Mouse (Mus musculus): ENCODE results near the gene Cdh3.
A peak's percentile ranks its signal among the peaks of the same experiment; 100 is the strongest.

Gene Cdh3

DNA sequence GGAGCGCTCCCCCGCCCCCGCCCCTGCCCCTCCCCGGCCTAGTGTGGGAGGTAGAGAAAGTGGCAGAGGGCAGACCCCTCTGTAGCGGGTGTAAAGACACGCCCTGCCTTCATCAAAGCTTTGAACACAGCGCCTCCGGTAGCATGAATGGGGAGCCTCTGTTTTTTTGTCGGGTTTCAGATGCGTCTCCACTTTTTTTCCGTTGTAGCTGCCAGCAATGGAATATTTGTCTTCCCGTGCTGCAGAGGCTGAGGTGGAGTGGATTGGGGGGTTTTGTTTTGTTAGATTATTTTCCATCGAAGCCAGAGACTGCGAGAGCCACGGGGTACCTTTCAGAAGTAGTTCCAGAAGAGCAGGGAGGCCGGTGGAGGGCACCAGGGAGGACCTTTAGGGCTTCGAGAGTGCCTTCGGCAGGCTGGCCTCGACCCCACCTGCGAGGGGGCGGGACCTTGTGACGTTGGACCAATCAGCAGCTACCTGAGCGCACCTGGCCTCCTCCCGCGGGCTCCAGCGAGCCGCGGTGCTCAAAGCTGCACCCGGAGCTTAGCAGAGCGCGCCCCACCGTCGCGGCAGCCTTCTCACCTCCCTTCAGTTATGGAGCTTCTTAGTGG, at the start of gene Cdh3:
Gene Cdh3 (plus strand): TSS at position 527 of the 611 bp plus-strand sequence.
- DNase-seq = no peak

DNA sequence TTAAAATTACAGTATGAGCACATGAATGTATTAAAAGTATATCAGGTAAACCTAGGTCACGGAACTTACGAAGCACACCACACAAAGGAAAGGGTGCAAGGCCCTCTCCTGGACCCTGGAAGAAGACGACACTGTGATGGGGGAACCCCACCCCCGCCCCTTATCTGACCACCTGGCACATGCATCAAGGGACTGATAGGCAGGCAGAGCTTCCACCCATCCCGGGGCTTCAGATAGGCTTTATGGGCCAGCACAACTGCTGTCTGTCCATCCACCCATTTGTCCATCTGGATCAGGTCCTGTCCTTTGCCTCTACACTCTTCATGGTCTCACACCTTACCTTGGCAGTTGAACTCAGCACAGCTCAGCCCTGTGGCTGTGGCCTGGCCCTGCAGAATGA, 48.6 kb upstream of the Cdh3 start:
- DNase-seq = no peak

DNA sequence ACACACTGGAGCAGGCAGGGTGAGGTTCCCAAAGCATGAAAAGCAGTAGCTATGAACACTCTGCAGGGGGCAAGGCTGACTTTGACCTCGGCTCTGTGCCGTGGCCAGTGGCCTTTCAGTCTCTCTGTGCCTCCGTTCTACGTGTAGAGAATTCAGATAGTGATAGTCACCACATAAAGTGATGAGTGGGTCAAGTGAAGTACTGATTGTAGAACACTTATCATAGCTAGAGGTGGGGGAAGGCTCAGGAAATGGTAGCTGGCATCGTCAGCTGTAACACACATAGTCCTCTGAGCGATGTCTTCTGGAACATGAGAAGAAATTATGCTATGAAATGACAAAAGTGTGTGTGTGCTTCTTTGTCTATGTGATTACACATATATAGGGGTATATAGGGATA, 46.9 kb upstream of the Cdh3 start:
- DNase-seq = no peak

DNA sequence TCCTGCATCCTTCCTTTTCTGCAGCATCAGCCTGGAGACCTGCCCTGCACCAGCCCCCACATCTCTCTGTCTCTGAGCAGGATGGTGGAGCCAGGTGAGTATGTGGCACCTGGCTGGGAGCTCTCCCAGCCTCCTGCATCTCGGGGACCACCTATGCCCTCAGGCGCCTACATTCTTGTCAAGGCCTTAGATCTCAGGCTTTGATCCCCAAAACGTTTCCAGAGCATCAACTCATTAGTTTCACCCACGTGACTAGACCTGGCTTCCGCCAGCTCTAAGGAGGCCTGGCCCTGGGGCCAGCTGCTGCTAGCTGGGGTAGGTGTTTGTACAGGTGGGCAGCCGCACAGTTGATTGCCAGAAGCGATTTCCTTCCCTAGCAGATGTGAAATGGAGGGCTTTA, 41.2 kb upstream of the Cdh3 start:
- DNase-seq = no peak

DNA sequence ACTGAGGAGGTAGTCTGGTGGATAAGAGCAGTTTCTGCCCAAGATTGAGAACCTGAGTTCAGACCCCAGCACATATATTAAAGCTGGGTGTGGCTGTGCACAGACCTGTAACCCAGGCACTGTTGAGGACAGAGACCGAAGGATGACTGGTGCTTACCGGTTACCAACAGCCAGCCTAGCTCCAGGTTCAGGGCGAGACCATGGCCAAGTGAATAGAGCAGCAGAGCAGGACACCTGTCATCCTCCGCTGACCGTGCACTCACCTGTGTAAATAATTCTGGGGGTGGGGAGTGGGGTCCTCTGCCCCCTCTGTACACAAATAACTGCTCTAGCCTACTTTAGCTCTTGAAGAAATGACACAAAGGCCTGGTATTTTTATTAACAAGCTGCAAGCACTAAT, 36.7 kb upstream of the Cdh3 start:
- no peak for DNase-seq

DNA sequence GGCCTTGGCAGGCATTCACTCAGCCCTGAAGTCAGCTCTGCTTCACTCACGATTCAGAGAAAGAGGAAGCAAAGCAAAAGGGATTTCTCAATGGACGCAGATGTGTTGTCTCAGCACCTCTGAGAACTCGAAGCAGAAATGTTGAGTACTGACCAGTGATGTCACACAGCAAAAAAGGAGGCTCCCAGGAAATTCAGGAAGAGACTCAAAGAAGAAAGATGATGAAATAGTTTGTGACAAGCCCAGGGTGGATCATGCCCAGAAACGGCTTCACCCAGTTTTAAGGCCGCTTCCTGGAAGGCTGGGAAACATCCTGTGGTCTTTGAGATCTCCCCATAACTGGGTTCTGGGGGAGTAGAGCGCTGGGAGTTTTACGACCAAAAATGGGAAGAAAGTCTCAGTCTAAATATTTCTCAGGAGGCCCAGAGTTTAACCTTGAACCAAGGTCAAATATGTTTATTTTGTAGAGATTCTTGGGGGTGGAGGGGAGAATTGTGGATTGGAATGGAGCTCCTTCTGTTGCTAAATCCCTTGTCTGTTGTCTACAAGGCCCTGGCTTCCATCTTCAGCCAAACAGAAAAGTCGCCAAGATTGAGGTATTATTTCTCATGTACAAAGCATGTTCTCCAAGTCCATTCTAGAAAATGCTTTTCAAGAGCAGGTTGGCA, 10.5 kb upstream of the Cdh3 start, which contains the start of gene 6030452D12Rik:
Gene 6030452D12Rik (plus strand): TSS at position 505 of the 668 bp plus-strand sequence.
- no peak for DNase-seq

DNA sequence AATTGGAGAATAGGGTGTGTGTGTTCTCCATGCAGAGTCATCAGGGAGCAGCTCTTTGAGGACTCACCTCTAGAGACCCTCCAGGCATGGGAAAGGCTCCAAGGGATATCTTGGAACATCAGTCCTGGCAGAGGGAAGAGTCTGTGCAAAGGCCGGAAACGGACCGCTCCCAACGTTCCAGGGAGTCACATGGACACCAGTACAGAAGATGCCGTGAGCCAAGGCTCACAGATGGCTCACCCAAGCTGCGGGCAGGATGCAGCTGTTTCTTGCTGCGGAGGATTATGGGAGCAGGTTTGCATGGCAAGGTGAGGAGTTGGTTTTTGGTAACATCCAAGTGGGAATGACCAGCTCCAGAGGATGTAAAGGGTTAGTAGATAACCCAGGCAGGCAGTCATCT, 6.5 kb upstream of the Cdh3 start:
- DNase-seq = no peak

DNA sequence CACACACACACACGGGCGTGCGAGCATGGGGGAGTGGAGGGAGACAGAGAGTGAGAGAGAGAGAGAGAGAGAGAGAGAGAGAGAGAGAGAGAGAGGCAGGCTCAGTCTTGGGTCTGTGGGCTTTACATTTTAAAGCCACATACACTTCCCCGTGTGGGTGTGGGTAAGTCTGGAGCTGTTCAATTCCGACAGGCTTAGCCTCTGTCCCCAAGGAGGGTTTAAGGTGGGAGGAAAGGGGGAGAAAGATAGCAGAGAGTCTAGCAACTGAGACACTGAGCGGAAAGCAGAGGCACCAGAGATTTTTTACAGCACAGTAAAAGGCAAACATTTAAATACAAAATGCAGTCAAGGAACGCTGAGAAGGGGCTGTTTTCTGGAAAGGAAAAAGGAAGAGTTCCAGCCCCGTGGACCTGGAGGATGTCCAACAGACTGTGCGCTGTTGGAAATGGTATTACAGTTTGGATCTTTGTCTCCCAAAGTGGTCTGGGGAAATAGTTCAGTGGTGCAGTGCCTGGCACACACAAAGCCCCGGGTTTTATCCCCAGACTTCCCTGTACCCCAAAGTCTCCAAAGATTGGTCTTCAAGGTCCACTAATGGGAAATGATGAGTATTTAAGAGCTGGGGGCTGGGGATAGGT, 5.2 kb upstream of the Cdh3 start:
- no peak for DNase-seq

DNA sequence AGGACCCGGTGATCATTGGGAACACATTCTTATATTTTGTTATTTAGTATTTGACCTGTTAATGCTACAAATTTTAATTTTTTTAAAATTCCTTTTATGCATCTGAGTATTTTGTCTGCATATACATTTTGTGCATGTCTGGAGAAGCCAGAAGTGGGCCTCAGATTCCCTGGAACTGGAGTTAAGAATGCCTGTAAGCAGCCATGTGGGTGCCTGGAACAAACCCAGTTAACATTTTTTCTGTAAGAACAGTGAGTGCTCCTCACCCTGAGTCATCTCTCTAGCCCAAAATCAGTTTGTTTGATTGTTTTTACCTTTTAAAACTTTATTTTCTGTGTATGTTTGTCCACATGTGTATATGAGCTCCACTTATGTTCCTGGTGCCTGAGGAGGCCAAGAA, 4.6 kb upstream of the Cdh3 start:
- DNase-seq = no peak

DNA sequence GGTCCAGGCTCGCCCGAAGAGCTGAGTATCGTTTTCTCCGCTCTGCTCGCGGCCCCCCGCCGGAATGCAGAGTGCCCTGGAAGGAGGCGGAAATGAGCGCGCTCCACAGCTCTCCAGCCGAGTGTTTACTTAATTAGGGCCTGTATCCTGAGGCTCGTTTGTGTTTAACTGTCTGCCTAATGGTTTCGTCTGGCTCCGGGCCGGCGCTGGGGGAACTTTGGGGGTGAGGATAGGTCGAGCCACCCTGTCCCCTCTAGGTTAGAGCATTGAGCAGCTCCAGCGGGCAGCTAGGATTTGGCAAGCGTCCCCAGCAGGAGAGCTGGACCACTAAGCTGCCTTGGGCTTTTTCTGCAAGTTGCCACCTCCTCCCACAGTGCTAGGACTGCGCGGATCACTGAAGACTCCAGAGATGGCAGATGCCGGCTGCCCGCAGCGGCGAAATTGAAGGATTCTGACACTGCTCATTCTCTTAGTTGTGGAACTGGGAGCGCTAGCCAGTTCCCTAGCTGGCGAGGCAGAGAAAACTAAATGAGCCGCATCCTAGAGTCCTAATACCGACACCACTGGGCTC, 2.8 kb upstream of the Cdh3 start:
- DNase-seq = peak; percentile 1

DNA sequence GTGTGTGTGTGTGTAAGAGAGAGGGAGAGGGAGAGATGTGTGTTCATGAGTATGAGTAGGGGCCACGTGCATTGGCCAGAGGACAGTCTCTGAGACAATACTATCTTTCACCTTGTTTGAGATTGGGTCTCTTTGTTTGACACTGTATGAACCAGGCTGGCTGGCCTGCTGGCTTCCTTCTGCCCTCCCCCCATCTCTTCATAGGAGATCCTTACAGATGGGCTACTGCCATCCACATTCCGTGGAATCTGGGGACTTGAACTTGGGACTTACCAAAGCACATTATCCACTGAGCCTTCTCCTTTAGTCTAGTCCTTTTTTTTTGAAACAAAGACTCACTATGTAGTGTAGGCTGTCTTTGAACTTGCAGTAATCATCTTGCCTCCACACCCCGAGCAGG, 2.2 kb upstream of the Cdh3 start:
- no peak for DNase-seq

DNA sequence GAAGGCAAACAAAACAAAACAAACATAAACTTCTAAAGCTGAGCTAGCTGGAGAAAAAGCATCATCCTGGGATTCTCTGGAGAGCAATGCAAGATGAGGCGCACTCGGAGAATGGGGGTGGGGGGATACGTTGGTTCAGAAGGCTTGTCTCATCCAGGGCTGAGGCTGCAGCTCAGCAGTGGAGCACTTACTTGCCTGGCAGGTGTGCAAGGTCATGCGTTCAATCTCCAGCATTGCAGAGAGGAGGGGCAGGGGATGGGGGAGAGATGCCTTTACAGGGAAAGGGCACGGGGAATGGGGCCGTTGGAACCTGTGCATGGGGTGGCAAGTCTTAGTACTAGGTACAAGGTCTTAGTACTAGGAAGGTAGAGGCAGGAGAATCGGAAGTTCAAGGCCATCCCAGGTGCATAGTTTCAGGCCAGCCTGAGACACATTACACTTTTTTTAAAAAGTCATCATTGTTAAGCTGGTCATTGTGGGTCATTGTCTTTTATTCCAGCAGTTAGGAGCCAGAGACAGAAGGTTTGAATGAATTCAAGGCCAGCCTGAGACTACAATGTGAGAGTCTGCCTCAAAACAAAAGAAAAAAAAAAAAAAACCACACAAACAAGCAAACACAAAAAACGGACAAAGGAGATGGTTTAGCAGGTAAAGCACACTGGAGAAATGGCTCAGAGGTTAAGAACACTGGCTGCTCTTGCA, 1.5 kb upstream of the Cdh3 start:
- DNase-seq = no peak

DNA sequence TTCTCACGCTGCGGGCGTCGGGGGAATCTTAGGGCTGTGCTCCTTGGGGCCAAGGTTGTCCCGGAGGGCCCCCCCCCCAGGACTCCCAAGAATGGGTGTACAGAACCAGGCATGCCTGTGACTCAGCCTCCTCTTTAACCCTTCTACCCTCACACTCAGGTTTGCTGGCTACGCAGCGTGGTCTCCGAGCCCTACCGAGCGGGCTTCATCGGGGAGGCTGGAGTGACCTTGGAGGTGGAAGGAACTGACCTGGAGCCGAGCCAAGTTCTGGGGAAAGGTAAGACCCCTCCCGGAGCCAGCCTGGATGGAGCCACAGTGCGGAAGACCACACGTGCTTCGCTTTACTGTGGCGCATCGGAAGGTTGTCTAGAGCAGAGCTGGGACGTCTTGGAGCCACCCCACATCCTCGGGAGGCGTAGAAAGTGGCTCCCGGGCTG, 392 bp downstream of the Cdh3 start:
- DNase-seq = no peak

DNA sequence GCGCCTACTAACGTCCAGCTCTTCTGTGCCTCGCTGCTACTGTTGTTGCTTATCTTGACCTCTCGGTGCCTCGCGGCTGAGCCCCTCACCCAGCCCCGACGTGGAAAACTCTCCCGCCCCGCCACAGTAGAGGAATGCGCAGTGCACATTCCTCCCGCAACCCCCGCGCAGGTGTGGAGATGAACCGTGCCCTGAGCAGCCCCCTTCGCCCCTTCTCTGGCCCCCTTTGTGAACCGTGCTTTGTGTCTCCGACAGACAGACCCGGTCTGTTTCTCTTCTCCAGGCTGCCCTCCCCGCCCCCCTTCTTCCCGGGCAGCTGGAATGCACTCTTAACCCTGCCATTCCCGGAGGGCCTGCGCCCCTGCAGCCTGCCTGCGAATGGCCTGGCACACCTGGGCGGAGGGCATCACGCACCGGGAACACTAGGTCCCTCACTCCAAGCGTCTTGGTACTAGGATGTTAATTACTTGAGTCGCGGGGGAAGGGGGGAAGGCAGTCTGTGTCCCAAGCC, 895 bp downstream of the Cdh3 start:
- no peak for DNase-seq

DNA sequence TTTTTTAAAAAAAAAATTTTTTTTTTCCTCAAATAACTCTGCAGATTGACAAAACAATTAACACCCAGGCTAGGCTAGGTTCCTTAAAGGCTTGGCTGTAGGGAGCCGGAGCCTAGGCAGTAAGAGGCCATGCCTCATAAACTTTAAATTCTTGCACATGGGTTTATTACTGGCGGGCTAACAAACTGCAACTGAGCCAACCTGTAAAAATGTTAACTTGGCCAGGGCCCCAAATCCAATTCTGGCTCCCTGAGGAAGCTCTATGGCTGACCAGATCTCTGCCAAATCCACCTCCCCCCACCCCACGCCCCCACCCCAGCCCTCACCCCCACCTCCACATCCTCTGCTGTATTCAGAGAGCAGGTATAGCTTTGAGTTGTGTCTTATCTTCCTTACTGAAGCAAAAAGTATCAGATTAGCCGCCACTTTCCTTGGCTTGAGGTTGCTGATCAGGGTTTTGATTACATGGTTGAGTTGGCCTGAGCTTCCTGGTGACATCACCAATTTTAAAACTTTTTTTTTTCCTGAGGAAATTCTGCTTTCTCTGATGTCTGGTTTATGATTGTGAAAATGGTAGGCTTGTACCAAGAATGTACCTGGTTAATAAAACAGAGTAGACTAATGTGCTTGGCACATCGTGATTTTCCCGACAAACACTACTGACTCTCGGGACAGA, 1.9 kb downstream of the Cdh3 start:
- DNase-seq = no peak

DNA sequence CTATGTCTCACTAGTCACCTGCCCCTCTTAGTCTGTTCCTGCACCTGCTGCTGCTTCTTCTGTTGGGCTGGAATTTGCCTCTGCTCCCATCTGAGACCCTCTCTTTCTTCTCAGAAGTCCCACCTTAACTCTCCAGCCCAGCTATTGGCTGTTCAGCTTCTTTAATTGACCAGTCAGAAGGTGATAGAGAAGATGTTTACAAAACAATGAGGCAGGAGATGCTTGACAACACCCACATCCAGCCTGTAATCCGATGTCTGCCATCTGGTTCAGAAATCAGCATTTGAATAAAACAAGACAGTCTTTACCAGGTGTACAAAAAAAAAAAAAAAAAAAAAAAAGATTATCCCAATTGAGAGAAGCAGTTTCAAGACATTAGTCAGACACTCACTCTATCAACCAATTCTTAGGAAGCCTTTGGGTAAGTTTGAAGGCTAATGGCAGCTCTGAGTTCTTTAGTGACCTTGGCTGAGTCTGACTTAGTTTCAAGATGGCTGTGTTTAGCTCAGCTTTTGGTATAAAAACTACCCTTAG, 5.3 kb downstream of the Cdh3 start:
- no peak for DNase-seq

DNA sequence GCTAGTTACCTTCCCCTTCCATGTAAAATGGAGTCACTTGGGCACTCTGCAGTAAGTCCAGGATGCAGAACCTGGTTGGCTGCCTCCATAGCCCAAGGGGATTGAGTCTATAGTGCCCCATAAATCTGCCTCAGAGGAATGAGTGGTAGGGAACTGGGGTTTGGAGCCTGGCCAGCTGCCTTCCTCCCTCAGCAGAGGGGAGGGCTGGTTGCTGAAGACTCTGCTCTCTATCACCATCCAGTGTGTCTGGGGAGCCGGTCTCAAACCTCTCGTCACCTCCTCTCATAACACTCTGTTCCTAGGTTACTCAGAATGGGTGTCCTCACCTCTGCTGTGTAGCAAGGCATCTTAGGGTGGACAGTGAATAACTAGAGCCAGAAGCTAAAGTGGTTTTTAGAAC, 5.9 kb downstream of the Cdh3 start:
- no peak for DNase-seq

DNA sequence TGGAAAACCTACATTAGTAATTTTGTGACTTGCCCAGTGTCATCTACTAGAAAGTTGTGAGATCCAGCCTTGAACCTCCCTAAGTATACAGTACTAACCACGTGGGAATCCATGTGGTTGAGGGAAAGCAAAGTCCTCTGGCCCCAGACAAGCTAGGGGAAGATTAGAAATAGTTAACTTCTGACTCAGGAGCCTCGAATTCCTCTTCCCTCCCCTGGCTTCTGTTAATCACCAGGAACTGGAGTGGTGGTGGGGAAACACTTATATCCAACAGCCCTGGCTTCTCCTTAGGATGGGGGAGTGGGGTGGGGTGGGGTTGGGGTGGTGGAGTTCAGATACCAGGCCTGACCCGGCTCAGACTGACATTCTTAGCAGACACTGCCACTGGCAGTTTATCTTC, 8.1 kb downstream of the Cdh3 start:
- no peak for DNase-seq

DNA sequence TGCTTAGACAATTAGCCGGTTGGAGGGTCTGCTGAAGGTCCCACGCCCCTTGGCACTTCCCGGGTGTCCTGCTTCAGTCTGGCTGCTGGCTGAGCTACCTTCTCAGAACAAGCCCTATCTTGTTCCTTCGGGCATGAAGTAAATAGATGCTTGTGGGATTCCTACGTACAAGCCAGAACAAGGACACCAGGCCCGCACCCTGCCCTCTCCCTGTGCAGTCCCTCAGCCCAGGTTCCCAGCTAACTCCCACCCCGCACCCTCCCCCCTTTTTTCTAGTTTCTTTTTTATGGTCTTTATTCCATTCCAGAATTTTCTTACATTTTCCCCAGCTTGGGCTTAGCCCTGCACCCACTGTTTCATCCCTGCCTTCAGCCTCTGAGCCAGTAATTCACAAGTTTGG, 9.9 kb downstream of the Cdh3 start:
- DNase-seq = no peak

DNA sequence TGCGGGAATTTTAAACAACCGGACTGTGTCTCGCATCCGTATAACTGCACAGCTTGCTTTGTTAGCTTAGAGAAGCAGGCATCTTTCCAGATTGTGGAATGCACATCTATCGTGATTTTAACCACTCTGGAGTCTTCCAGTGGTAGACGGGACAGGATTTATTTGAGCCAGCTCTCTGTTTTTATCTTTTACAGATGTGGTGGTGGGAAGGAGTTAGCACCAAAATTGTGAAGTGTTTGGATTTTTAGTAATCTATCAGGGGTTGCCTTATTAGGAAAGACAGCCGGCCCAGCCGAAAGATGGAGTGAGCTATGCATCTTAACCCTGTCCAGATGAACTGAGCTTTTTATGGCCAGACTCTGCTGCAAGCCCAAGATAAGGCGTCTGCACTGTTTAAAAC, 11.2 kb downstream of the Cdh3 start:
- DNase-seq = no peak

DNA sequence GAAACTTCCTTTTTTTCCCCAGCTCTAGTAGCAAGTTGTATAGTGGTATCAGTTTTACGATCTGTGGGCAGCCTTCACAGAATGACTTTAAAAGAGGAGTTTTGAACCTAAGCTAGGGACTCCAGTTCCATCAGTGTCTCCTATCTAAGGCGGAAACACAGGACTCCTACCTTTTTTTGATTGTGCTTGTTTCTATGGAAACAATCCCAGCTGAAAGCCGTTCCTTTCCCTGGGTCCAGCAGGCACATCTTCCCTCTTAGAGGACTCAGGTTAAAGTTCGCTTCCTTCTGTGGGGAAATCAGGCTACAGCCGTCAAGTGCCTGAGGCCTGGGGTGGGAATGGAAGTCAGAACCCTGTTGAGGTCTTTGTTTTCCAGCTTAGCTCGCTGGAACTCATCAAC, 16.0 kb downstream of the Cdh3 start:
- no peak for DNase-seq

DNA sequence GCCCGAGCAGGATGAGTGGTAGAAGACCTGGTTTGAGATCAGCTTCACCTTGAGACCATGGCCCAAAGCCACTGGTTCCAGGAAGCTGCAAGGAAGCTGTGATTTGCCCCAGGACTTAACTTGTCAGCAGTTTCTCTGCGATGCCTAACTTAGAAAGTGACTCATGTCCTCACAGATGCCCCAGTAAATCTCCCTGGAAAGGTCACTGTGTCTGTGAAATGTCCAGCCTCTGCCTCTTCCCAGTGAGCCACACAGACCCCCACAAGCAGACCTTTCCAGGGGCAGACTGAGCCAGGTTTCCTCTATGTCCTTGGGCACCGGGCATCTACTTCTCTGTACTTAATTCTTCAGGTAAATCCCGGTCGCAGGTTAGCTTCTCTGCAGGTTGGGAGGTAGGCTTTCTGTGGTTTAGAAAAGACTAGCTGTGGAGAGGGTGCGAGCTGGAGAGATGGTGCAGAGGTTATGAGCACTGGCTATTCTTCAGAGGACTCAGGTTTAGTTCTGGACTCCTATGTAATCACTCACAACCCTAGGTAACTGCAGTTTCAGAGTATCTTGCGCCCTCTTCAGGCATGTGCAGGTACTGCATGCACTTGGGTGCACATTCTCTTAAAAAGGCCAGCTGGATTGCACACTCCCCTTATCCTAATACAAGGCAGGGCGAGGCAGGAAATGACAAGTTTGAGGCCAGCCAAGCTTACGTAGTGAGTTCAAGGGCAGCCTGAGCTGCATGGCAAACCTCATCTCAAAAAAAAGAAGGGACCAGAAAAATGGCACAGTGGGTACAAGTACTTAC, 16.7 kb downstream of the Cdh3 start:
- DNase-seq = no peak

All from cerebellum, adult 9-10 months (tissue).